Mouse (Mus musculus): ENCODE measurements around the gene 1190005I06Rik.

The 1190005I06Rik gene

GRCm38 (mm10) chr8:120673298-120673697 lies 25.9 kb upstream of the 1190005I06Rik start:
- no peak for TF ChIP-seq GATA4 (IDR thresholded peaks at IDR 0.05; ENCODE audit: insufficient replicate concordance, low read length)

GRCm38 (mm10) chr8:120672626-120673229 lies 25.3 kb upstream of the 1190005I06Rik start:
- TF ChIP-seq GATA4 (IDR thresholded peaks at IDR 0.05; ENCODE audit: insufficient replicate concordance, low read length), result no peak

GRCm38 (mm10) chr8:120671775-120672174 lies 24.3 kb upstream of the 1190005I06Rik start:
- no peak for TF ChIP-seq GATA4 (IDR thresholded peaks at IDR 0.05; ENCODE audit: insufficient replicate concordance, low read length)

GRCm38 (mm10) chr8:120668374-120668905 lies 21.0 kb upstream of the 1190005I06Rik start, which contains the start of gene Emc8:
Emc8 (minus strand) TSS chr8:120668573.
- TF ChIP-seq GATA4 (IDR thresholded peaks at IDR 0.05; ENCODE audit: insufficient replicate concordance, low read length), result no peak

GRCm38 (mm10) chr8:120667561-120668373 lies 20.3 kb upstream of the 1190005I06Rik start, which contains the start of the genes Gm27021 and Cox4i1:
Gm27021 (minus strand) TSS chr8:120668079.
Cox4i1 (plus strand) TSS chr8:120668222.
- no peak for TF ChIP-seq GATA4 (IDR thresholded peaks at IDR 0.05; ENCODE audit: insufficient replicate concordance, low read length)

- TF ChIP-seq GATA4 (IDR thresholded peaks at IDR 0.05; ENCODE audit: insufficient replicate concordance, low read length), result no peak
Observed at GRCm38 (mm10) chr8:120666807-120667470, 19.5 kb upstream of the 1190005I06Rik start.

- TF ChIP-seq GATA4 (IDR thresholded peaks at IDR 0.05; ENCODE audit: insufficient replicate concordance, low read length), result no peak
Observed at GRCm38 (mm10) chr8:120665726-120666455, 18.5 kb upstream of the 1190005I06Rik start.

- no peak for TF ChIP-seq GATA4 (IDR thresholded peaks at IDR 0.05; ENCODE audit: insufficient replicate concordance, low read length)
Observed at GRCm38 (mm10) chr8:120664566-120664965, 17.1 kb upstream of the 1190005I06Rik start.

GRCm38 (mm10) chr8:120657415-120657814 lies 10.0 kb upstream of the 1190005I06Rik start:
- TF ChIP-seq GATA4 (IDR thresholded peaks at IDR 0.05; ENCODE audit: insufficient replicate concordance, low read length), result no peak

GRCm38 (mm10) chr8:120656322-120657052 lies 9.1 kb upstream of the 1190005I06Rik start:
- TF ChIP-seq GATA4 (IDR thresholded peaks at IDR 0.05; ENCODE audit: insufficient replicate concordance, low read length), result no peak

GRCm38 (mm10) chr8:120644663-120645062 lies 2.8 kb downstream of the 1190005I06Rik start:
- TF ChIP-seq GATA4 (IDR thresholded peaks at IDR 0.05; ENCODE audit: insufficient replicate concordance, low read length), result no peak

- TF ChIP-seq GATA4 (IDR thresholded peaks at IDR 0.05; ENCODE audit: insufficient replicate concordance, low read length), result no peak
Observed at GRCm38 (mm10) chr8:120642031-120642662, 5.3 kb downstream of the 1190005I06Rik start.

- peak; percentile 57; the same call in 1 of the 2 replicates for TF ChIP-seq GATA4 (IDR thresholded peaks at IDR 0.05; ENCODE audit: insufficient replicate concordance, low read length)
Observed at GRCm38 (mm10) chr8:120641245-120641644, 6.2 kb downstream of the 1190005I06Rik start.
